Mouse (Mus musculus): ENCODE results near the gene Cyren. TPM values are rescaled to one million over a fixed set of nuclear protein-coding genes. Genes with fewer than 3 reads are reported as not detected.

The Cyren gene
- polyA plus RNA-seq, 1 experiment from 2014 or later = 13.3 TPM

DNA sequence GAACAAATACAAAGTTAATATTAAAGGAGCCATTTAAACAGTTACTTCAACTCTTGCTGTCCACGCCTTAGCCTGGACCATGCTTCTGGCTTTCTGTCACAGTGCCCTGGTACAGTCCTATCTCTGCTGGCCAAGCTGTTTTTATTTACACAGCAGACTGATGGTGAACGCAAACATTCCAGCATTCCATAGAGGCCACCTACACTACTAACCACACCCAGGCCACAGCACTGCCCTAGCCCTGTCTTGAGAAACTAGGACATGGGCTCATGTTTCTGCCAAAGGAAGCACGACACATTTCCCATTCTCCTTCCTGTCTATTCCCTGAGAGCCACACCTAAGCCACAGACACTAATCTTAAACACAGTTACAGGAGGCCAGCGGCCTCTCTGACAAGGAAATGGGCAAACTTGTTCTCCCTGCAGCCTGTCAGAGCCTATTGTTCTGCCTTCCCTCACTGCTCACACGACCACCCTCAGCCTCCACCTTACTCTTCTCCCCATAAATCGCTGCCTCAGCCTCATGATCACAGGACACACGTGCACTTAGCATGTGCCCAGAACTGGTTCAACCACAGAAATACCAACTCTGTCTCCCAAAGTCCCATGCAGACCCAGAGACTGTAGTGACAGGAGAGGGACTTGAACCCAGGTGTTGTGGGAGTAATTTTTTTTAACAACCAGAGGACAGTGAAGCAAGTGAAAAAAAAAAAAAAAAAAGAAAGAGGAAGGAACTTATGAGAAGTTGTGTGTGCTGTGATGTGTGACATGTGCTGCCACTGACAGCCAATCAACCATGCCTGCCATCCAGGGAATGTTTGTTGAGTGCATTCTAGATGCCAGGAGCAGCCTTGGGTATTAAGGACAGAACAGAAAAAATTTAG, 11.9 kb downstream of the Cyren start:
- DNase-seq (ENCODE audit: low spot score) (no peak), ATAC-seq (ENCODE audit: insufficient read depth, low FRiP score, low TSS enrichment) (no peak)
- H3K9me3 ChIP-seq (ENCODE audit: control insufficient read depth, low read length) = no peaks in the 10 kb centered on the region
- H3K4me2 ChIP-seq (ENCODE audit: low read depth) = no peak overlapping the region
- no peak overlapping the region for H3K27ac ChIP-seq (ENCODE audit: low read depth, low read length)
- no peak overlapping the region for H3K4me3 ChIP-seq (ENCODE audit: low read depth, low read length)
- H3K9ac ChIP-seq (ENCODE audit: low read length) = no peak overlapping the region
- WGBS = 66% methylated on average over 7 of the region's 7 CpGs
- no peaks in the 10 kb centered on the region for H3K27me3 ChIP-seq (ENCODE audit: control insufficient read depth, insufficient read depth, low read length)
- no peaks in the 10 kb centered on the region for H3K4me1 ChIP-seq (ENCODE audit: control insufficient read depth, insufficient read depth, low read length)
- no peaks in the 10 kb centered on the region for H3K36me3 ChIP-seq (ENCODE audit: control insufficient read depth, insufficient read depth, low read length)

DNA sequence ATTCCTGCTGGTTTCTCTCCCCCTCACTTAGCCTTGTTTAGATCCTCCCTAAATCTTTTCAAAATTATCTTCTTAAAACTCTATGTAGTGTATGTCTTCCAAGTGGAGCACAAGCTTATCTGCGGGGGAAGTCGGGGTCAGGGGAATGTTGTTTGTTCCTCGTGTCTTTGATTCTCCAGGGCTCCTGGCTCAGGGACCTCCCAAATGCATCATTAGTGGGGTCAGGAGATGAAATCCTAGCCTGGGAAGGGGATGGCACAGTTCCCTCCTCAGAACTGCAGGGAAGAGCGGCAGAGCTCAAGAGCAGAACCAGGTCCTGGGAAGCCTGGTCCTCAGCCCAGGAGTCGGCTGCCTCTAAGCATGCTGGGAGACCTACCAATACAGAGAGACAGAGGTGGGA, 12.6 kb downstream of the Cyren start:
- 68% methylated on average over 5 of the region's 5 CpGs for WGBS
- ATAC-seq (ENCODE audit: insufficient read depth, low FRiP score, low TSS enrichment) = no peak
- H3K27ac ChIP-seq (ENCODE audit: low read depth, low read length) = no peak overlapping the region

DNA sequence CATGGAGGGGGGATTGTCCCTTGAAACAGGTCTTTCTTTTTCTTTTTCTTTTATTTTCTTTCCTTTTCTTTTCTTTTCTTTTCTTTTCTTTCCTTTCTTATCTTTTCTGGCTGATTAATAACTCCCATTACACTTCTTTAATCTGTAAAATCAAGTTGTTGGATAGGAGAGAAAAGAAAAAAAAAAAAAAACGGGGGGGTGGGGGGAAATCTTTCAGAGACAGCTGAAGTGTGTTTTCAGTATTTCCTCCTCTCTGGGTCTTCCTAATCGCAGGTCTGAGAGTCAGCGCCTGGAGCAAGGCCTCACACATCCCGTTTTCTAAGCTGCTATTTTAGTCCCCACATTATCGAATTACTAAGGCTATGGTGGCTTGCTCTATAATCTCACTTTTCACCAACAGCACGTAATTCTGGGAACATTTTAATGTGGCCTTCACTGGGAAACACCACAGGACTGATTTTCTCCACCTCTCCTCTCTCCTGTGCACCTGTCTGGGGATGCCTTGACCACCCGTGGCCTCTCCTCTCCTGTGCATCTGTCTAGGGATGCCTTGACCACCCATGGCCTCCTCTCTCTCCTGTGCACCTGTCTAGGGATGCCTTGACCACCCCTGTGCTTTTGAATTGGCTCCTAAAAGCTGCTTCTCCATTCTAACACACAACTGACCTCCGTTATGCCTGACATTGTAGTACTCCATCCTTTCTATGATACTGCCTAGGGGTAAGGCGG, 13.9 kb downstream of the Cyren start:
- Histone ChIP-seq H3K4me1 (ENCODE audit: control insufficient read depth, insufficient read depth, low read length) (no peaks in the 10 kb centered on the region), H3K4me2 (ENCODE audit: low read depth) (no peak overlapping the region), H3K27ac (ENCODE audit: low read depth, low read length) (no peak overlapping the region), H3K36me3 (ENCODE audit: control insufficient read depth, insufficient read depth, low read length) (no peaks in the 10 kb centered on the region), H3K9me3 (ENCODE audit: control insufficient read depth, low read length) (no peaks in the 10 kb centered on the region), H3K27me3 (ENCODE audit: control insufficient read depth, insufficient read depth, low read length) (no peaks in the 10 kb centered on the region), H3K9ac (ENCODE audit: low read length) (no peak overlapping the region), H3K4me3 (ENCODE audit: low read depth, low read length) (no peak overlapping the region)
- ATAC-seq (ENCODE audit: insufficient read depth, low FRiP score, low TSS enrichment) = no peak
- 73% methylated on average over 9 of the region's 9 CpGs for WGBS
- DNase-seq (ENCODE audit: low spot score) = no peak

More for the DNA sequence above, 12.6 kb downstream of the Cyren start:
- no peak for DNase-seq (ENCODE audit: low spot score)
- no peak overlapping the region for H3K4me3 ChIP-seq (ENCODE audit: low read depth, low read length)
- no peak overlapping the region for H3K9ac ChIP-seq (ENCODE audit: low read length)
- H3K9me3 ChIP-seq (ENCODE audit: control insufficient read depth, low read length) = no peaks in the 10 kb centered on the region
- H3K4me2 ChIP-seq (ENCODE audit: low read depth) = no peak overlapping the region
- no peaks in the 10 kb centered on the region for H3K27me3 ChIP-seq (ENCODE audit: control insufficient read depth, insufficient read depth, low read length)
- H3K36me3 ChIP-seq (ENCODE audit: control insufficient read depth, insufficient read depth, low read length) = no peaks in the 10 kb centered on the region
- no peaks in the 10 kb centered on the region for H3K4me1 ChIP-seq (ENCODE audit: control insufficient read depth, insufficient read depth, low read length)

DNA sequence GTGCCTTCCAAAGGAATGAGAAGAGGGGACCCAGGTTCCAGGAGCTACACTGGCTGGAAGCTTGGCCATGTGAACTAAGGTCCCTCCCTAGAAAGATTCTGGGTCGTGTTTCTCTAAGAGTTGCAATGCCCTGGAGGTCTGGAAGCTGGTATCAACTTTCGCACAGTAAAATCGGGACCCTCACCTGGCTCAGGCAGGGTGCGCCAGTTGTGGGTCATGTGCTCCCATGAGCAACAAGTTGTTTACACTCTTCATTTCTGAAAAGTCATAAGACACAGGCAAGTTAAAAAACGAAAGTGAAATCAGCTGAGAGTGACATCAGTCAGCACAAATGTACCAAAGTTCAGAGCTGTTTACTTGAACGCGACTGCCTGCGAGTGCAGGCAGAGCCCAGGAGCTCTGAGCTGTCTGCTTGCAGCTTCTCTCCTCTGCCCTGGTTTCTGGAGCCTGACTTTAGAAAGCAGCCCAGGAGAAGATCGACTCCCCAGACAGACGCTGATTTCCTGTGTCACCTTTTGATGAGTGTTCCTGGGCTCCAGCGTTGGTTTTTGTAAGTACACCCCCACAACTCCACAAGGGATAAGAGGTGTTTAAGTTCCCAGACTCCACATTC, 15.0 kb downstream of the Cyren start, which contains the start of gene Tmem140:
Gene Tmem140 (plus strand): TSS at position 356 of the 613 bp plus-strand sequence.
- H3K9me3 ChIP-seq (ENCODE audit: control insufficient read depth, low read length) = no peaks in the 10 kb centered on the region
- no peak within 1 kb of the TSS for H3K4me2 ChIP-seq (ENCODE audit: low read depth)
- 55% methylated on average over 11 of the region's 11 CpGs for WGBS
- H3K27me3 ChIP-seq (ENCODE audit: control insufficient read depth, insufficient read depth, low read length) = no peaks in the 10 kb centered on the region
- DNase-seq (ENCODE audit: low spot score) (no peak), ATAC-seq (ENCODE audit: insufficient read depth, low FRiP score, low TSS enrichment) (no peak)
- no peak within 1 kb of the TSS for H3K27ac ChIP-seq (ENCODE audit: low read depth, low read length)
- H3K4me1 ChIP-seq (ENCODE audit: control insufficient read depth, insufficient read depth, low read length) = no peaks in the 10 kb centered on the region
- no peak within 1 kb of the TSS for H3K4me3 ChIP-seq (ENCODE audit: low read depth, low read length)
- no peaks in the 10 kb centered on the region for H3K36me3 ChIP-seq (ENCODE audit: control insufficient read depth, insufficient read depth, low read length)
- H3K9ac ChIP-seq (ENCODE audit: low read length) = no peak within 1 kb of the TSS

DNA sequence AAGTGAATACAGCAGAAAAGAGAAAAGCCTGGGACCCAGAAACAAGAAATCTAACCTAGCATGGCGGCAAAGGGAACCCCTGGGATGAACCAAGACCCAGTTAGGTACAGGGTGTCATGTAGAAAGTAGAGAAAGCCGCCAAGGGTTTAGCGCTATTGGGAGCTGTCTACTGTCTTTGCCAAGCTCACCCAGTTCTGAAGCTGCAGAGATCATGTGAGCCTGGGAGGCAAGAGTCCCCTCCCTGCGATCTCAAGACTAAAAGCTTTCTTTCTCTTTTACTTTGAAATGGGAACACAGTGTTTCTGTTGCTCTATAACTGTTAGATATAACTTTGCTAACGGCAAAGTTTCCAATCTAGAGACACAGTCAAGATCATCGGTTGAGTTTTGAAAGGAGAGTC, 15.5 kb downstream of the Cyren start:
- Histone ChIP-seq H3K9me3 (ENCODE audit: control insufficient read depth, low read length) (no peaks in the 10 kb centered on the region), H3K36me3 (ENCODE audit: control insufficient read depth, insufficient read depth, low read length) (no peaks in the 10 kb centered on the region), H3K4me2 (ENCODE audit: low read depth) (no peak overlapping the region), H3K4me3 (ENCODE audit: low read depth, low read length) (no peak overlapping the region), H3K4me1 (ENCODE audit: control insufficient read depth, insufficient read depth, low read length) (no peaks in the 10 kb centered on the region), H3K27me3 (ENCODE audit: control insufficient read depth, insufficient read depth, low read length) (no peaks in the 10 kb centered on the region), H3K27ac (ENCODE audit: low read depth, low read length) (no peak overlapping the region), H3K9ac (ENCODE audit: low read length) (no peak overlapping the region)
- DNase-seq (ENCODE audit: low spot score) (no peak), ATAC-seq (ENCODE audit: insufficient read depth, low FRiP score, low TSS enrichment) (no peak)
- WGBS = 91% methylated on average over 6 of the region's 6 CpGs

DNA sequence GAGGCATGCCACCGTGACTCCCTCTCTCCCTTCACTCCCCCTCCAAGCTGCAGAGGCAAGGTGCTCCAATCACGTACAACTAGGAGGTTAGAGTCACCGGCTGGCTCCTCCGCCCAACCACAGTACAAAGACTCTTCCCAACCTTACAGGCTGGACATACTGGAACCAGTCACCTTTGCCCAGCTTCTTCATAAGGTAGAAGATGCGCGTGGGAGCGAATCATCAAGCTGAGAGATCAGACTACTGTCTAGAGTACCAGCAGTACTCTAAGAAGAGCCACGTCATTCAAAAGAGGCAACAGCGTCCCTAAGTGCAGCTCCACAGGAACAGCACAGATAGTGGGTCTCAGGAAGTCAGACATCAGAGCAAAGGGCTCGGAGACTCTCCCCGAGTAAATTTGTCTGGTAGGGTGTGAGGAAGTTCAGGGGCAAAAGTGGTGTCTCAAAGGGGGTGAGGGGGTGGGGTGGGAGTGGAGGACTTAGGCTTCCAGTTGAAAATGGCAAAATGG, 16.3 kb downstream of the Cyren start:
- Histone ChIP-seq H3K4me3 (ENCODE audit: low read depth, low read length) (no peak overlapping the region), H3K9me3 (ENCODE audit: control insufficient read depth, low read length) (no peaks in the 10 kb centered on the region), H3K36me3 (ENCODE audit: control insufficient read depth, insufficient read depth, low read length) (no peaks in the 10 kb centered on the region), H3K4me2 (ENCODE audit: low read depth) (no peak overlapping the region), H3K9ac (ENCODE audit: low read length) (no peak overlapping the region), H3K27ac (ENCODE audit: low read depth, low read length) (no peak overlapping the region), H3K27me3 (ENCODE audit: control insufficient read depth, insufficient read depth, low read length) (no peaks in the 10 kb centered on the region), H3K4me1 (ENCODE audit: control insufficient read depth, insufficient read depth, low read length) (no peaks in the 10 kb centered on the region)
- DNase-seq (ENCODE audit: low spot score) = no peak
- WGBS = 95% methylated on average over 11 of the region's 11 CpGs
- no peak for ATAC-seq (ENCODE audit: insufficient read depth, low FRiP score, low TSS enrichment)

DNA sequence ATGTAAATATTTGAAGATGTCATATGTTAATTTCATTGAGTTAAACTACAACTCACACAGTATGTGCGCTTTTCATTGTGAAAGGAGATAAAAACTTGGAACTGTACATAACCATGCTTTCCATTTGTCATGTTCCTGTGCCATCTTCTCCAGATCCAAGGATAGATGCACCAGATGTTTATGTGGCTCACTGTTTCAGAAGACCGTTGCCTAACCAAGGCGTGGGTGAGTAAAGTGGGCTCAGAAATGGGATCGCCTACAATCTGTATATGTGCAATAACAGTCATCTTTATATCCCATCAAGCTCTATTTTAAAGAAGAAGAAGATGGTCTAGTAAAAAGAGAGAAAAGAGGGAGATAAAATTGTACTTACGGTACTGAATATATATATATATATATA, 45.5 kb downstream of the Cyren start:
- Histone ChIP-seq H3K36me3 (ENCODE audit: control insufficient read depth, insufficient read depth, low read length) (no peaks in the 10 kb centered on the region), H3K4me3 (ENCODE audit: low read depth, low read length) (no peak overlapping the region), H3K4me1 (ENCODE audit: control insufficient read depth, insufficient read depth, low read length) (no peaks in the 10 kb centered on the region), H3K9ac (ENCODE audit: low read length) (no peak overlapping the region), H3K4me2 (ENCODE audit: low read depth) (no peak overlapping the region), H3K9me3 (ENCODE audit: control insufficient read depth, low read length) (no peaks in the 10 kb centered on the region), H3K27me3 (ENCODE audit: control insufficient read depth, insufficient read depth, low read length) (no peaks in the 10 kb centered on the region), H3K27ac (ENCODE audit: low read depth, low read length) (no peak overlapping the region)
- 93% methylated on average over 5 of the region's 5 CpGs for WGBS
- DNase-seq (ENCODE audit: low spot score) (no peak), ATAC-seq (ENCODE audit: insufficient read depth, low FRiP score, low TSS enrichment) (no peak)

DNA sequence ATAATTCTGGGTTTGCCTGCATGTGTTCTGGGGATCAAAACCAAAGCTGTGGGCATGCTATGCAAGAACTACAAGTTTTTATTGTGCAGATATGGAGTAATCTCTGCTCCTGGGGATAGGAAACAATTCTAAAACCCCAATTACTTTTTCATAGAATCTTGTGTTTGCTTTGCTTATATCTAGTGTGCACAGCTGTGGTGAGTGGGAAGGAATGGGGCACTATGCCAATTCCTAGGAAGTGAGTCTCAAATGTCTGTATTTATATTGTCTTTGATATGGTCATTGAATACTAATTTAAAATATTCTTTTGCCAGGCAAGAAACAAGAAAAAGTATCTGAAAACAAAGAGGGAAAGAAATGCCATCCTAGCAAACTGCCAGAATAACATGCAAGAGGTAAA, 53.5 kb downstream of the Cyren start:
- Histone ChIP-seq H3K36me3 (ENCODE audit: control insufficient read depth, insufficient read depth, low read length) (no peaks in the 10 kb centered on the region), H3K27me3 (ENCODE audit: control insufficient read depth, insufficient read depth, low read length) (no peaks in the 10 kb centered on the region), H3K27ac (ENCODE audit: low read depth, low read length) (no peak overlapping the region), H3K4me2 (ENCODE audit: low read depth) (no peak overlapping the region), H3K4me1 (ENCODE audit: control insufficient read depth, insufficient read depth, low read length) (no peaks in the 10 kb centered on the region), H3K9me3 (ENCODE audit: control insufficient read depth, low read length) (no peaks in the 10 kb centered on the region), H3K9ac (ENCODE audit: low read length) (no peak overlapping the region), H3K4me3 (ENCODE audit: low read depth, low read length) (no peak overlapping the region)
- no peak for ATAC-seq (ENCODE audit: insufficient read depth, low FRiP score, low TSS enrichment)
- DNase-seq (ENCODE audit: low spot score) = no peak

Measured in neural tube, embryonic 11.5 days (tissue).